Mouse (Mus musculus): ENCODE data around the gene Hspb2. TPM values are rescaled to one million over a fixed set of nuclear protein-coding genes. Genes with fewer than 3 reads are reported as not detected.

The Hspb2 gene
- total RNA-seq, 2 experiments from 2014 or later = 0.51 to 0.79 TPM

DNA sequence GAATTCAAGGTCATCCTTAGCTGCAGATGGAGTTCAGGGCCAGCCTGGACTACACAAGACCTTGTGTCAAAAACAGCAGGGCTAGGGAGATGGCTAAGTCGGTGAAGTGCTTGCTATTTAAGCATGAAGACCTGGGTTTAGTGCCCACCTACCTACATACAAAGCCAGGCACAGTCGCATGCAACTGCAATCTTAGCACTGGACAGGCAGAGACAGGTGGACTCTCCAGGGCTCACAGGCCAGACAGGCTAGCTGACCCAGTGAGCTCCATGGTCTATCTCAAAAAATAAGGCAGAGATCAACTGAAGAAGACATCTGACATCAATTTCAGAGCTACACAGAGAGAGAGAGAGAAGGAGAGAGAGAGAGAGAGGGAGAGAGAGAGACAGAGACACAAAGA lies 28.0 kb downstream of the Hspb2 start:
- Histone ChIP-seq H3K27ac (peak overlapping the region; percentile 63; the same call in 1 of the 2 replicates), H3K4me3 (no peak overlapping the region)
- no peak for TF ChIP-seq CTCF (conservative IDR thresholded peaks at IDR 0.05)
- no peak for DNase-seq (ENCODE audit: low spot score in 2 of 2)

DNA sequence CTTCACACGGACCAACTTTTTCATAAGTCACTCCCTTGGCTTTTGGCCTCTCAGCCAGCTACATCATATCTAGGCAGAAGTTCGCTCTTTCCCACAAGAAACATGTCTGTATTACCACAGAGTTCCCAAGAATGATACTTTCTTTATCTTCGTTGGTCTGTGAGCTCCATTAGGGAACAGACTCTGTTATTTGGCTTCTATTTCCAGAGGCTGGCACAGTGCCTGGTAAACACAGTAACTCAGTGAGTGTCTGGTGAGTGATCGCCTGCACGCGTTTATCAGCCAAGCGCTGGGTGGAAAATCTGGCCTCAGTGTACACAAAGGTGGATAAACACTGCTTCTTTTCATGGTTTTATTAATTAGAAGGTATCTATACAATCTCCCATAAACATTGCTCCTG lies 28.7 kb downstream of the Hspb2 start:
- peak; percentile 75 to 77 for DNase-seq (ENCODE audit: low spot score in 2 of 2)

DNA sequence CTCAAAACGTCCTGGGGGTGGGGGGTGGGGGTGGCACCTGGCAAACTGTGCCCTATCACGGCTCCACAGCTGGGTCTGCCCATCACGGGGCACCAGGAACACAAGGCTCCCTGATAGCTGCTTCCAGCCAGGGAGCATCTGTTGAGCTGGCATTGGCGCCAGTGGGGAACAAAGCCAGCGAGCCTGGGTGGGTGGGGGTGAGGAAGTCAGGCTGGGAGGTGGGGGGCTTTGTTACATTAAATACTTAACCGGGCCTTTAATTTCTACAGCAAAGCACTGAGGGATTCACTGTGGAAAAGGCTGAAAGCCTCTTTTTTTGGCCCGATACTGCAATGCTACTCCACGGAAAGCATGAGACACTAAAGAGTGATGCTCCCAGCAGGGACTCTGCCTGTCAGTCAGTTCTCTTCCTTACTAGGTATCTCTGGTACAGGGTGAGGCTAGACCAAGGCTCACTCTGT lies 29.7 kb downstream of the Hspb2 start:
- TF ChIP-seq CTCF (conservative IDR thresholded peaks at IDR 0.05) = no peak
- peak in 1 of 2 experiments; percentile 34 for DNase-seq (ENCODE audit: low spot score in 2 of 2)
- no peak overlapping the region for H3K4me3 ChIP-seq
- peak overlapping the region; percentile 63 for H3K27ac ChIP-seq

More for the DNA sequence above, 28.7 kb downstream of the Hspb2 start:
- Histone ChIP-seq H3K4me3 (no peak overlapping the region; the same call in 1 of the 2 replicates), H3K27ac (peak overlapping the region; percentile 63)
- TF ChIP-seq CTCF (conservative IDR thresholded peaks at IDR 0.05) = no peak

DNA sequence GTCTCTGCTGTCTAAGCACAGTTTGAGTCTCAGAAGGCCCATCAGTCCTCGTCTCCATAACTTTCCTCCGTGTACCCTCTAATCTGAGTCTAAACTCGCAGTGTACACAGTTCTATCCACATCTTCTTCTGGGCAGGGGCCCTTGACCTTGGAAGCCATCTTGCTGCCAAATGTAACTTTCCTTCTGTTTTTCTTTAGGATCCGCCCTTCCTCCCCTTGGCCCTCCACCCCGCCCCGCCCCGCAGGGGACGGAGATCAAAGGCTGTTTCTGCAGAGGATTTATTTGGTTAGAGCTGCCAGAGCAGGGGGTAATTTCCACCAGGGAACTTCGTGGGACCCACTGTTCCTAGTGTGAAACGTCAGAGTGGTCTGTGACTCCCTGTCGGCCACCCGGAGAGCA lies 31.1 kb downstream of the Hspb2 start:
- DNase-seq (ENCODE audit: low spot score in 2 of 2) = no peak
- no peak overlapping the region for H3K4me3 ChIP-seq
- peak overlapping the region; percentile 51; the same call in 1 of the 2 replicates for H3K27ac ChIP-seq
- no peak for TF ChIP-seq CTCF (conservative IDR thresholded peaks at IDR 0.05)

DNA sequence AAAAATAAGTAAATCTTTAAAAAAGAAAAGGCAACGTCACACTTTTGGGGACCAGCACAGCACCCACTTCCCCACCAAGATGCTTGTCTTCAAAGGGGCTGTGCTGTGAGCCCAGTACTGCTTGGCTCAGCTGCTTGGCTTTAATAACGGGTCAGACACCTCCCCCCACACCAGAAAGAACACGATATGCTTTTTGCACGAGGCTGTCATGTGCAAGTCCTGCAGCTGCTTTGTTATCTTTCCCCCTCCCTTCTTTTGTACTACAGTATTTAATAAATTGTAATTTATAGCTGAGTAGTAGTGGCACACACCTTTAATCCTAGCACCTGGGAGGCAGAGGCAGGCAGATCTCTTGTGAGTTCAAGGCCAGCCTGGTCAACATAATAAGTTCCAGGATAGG lies 33.3 kb downstream of the Hspb2 start:
- DNase-seq (ENCODE audit: low spot score in 2 of 2) = no peak
- no peak overlapping the region for H3K4me3 ChIP-seq
- no peak overlapping the region for H3K27ac ChIP-seq
- TF ChIP-seq CTCF (conservative IDR thresholded peaks at IDR 0.05) = no peak

DNA sequence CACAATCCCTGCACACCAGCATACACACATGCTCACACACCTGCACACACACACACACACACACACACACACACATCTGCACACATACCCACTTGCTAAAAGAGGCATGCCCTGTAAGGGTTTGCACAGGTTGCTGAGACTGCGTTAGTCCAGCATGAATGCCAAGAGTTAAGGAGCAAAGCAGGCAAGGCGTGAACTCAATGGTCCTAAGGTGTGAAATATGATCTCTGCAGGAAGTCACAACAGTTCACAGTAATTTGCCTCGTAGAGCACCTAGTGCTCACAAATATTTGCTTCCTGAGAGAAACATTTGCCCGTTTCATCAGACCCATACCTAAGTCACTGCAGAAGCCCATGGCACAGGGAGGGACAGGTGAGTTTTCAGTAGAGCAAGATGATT lies 38.0 kb downstream of the Hspb2 start:
- no peak for TF ChIP-seq CTCF (conservative IDR thresholded peaks at IDR 0.05)
- H3K27ac ChIP-seq = no peak overlapping the region
- H3K4me3 ChIP-seq = no peak overlapping the region
- DNase-seq (ENCODE audit: low spot score in 2 of 2) = no peak

DNA sequence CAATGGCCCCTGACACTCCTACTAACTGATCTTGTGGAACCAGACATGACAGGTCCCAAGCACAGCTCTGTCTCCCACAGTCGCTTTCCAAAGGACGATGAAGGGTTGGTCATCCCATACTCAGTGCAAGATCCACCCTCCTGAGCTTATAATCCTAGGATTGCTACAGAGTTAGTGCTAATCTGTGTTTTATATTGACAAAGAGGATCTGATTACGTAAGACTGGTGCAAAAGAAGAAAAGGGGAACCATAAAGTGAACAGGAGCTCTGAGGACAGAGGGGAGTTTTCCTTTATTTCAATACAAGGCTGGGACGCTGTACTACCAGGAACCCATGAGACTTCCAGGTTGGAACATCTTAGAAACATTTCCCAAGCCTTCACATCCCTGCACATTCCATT lies 40.8 kb downstream of the Hspb2 start:
- no peak for TF ChIP-seq CTCF (conservative IDR thresholded peaks at IDR 0.05)
- DNase-seq (ENCODE audit: low spot score in 2 of 2) = no peak
- no peak overlapping the region for H3K4me3 ChIP-seq
- H3K27ac ChIP-seq = no peak overlapping the region

DNA sequence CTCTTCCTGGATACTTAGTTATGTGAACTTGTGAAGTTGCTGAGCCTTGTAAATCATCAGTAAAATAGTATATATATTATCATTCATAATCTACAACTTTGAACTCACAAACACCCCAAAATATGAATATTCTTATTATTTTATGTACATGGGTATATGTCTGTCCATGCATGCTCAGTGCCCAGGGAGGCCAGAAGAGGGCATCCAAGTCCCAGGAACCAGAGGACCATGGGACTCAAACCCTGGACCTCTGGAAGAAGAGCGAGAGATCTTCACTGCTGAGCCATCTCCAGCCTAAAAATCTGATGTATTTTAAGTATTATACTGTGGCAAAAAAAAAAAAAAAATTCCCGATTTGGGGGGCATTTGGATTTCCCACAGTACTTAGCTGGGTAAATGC lies 43.0 kb downstream of the Hspb2 start:
- Histone ChIP-seq H3K27ac (no peak overlapping the region), H3K4me3 (no peak overlapping the region)
- TF ChIP-seq CTCF (conservative IDR thresholded peaks at IDR 0.05) = peak; percentile 85
- DNase-seq (ENCODE audit: low spot score in 2 of 2) = peak in 1 of 2 experiments; percentile 47

DNA sequence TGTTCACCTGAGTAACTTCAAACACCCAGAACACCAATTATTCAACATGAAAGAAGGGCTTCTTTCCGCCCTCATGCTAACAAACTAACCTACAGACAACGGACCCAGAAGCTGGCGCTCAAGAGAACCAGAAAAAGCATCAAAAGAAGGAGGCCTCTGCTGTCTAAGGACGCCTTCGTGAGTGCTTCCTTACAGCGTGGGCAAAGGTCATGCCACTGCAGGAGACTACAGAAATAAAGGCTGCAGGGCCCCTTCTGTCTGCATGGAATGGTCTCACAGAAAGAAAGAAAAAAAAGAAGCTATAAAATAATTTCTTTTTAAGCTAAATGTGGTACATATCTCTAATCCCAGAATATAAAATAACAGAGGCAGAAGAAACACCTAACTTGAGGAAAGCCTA lies 47.2 kb downstream of the Hspb2 start:
- no peak overlapping the region for H3K27ac ChIP-seq
- DNase-seq (ENCODE audit: low spot score in 2 of 2) = no peak
- TF ChIP-seq CTCF (conservative IDR thresholded peaks at IDR 0.05) = no peak
- no peak overlapping the region for H3K4me3 ChIP-seq

Other genes with a start within 250 kb of the Hspb2 start
- gene Pts, start 223.6 kb downstream of the Hspb2 start, total RNA-seq (2021) = 10 to 100 TPM; 36.5 to 42.5 TPM
- gene Il18, start 197.5 kb downstream of the Hspb2 start, total RNA-seq (2021) = 10 to 100 TPM; 25.3 to 25.9 TPM
- gene Bco2, start 197.2 kb downstream of the Hspb2 start, total RNA-seq (2021) = 1 to 10 TPM; 3.8 to 3.9 TPM
- not detected for gene Tex12, start 191.0 kb downstream of the Hspb2 start, total RNA-seq (2021)
- 100 to 1,000 TPM; 109 to 112 TPM for gene Sdhd, start 148.5 kb downstream of the Hspb2 start, total RNA-seq (2021)
- gene Timm8b, start 148.4 kb downstream of the Hspb2 start, total RNA-seq (2021) = 100 to 1,000 TPM; 206 to 234 TPM
- 1 to 10 TPM; 2.3 to 2.7 TPM for gene Pih1d2, start 135.0 kb downstream of the Hspb2 start, total RNA-seq (2021)
- gene Nkapd1, start 134.9 kb downstream of the Hspb2 start, total RNA-seq (2021) = 10 to 100 TPM; 20.8 to 22.1 TPM
- gene Dlat, start 92.6 kb downstream of the Hspb2 start, total RNA-seq (2021) = 100 to 1,000 TPM; 131 to 136 TPM
- gene Dixdc1, start 12.8 kb downstream of the Hspb2 start, total RNA-seq (2021) = 10 to 100 TPM; 80.1 to 87.4 TPM
- 1 to 10 TPM in 1 of 2 experiments, under 1 TPM in 1; 0.87 to 1.9 TPM for gene 2310030G06Rik, start 5.8 kb downstream of the Hspb2 start, total RNA-seq (2021)
- gene Cryab, start 1.0 kb downstream of the Hspb2 start, total RNA-seq (2021) = 100 to 1,000 TPM; 117 to 119 TPM
- gene Fdxacb1, start 15.9 kb upstream of the Hspb2 start, total RNA-seq (2021) = 1 to 10 TPM; 5.5 to 6.3 TPM
- gene Alg9, start 22.7 kb upstream of the Hspb2 start, total RNA-seq (2021) = 10 to 100 TPM; 29.0 to 31.1 TPM
- gene 1110032A03Rik, start 23.2 kb upstream of the Hspb2 start, total RNA-seq (2021) = 10 to 100 TPM; 29.6 to 30.2 TPM
- 10 to 100 TPM; 14.9 to 18.1 TPM for gene Ppp2r1b, start 92.9 kb upstream of the Hspb2 start, total RNA-seq (2021)